Mouse (Mus musculus) liver, embryonic 16.5 days (tissue): ENCODE data around the gene Atg16l2. TPM values are rescaled to one million over a fixed set of nuclear protein-coding genes. Genes with fewer than 3 reads are reported as not detected.

ENCODE experiments used
- ATAC-seq: fragments of 200-750 bp; cut with Nextera tagmentation; 2 replicates; pipeline ENCODE4 v1.8.0; 2017; ENCODE audit warnings: low read depth, mild to moderate bottlenecking, moderate number of reproducible peaks, moderate library complexity
- H3K27ac ChIP-seq: fragments of 300-500 bp; sonication (generic); 2 replicates; pipeline ENCODE4 v1.5.1; 2014; ENCODE audit warnings: mild to moderate bottlenecking, low read length
- H3K27me3 ChIP-seq: fragments of 300-500 bp; sonication (generic); 2 replicates; pipeline ENCODE4 v1.6.1; 2014; ENCODE audit warnings: low read depth, low read length, mixed read lengths; ENCODE audit not compliant: control insufficient read depth, insufficient read depth
- H3K36me3 ChIP-seq: fragments of 300-500 bp; sonication (generic); 2 replicates; pipeline ENCODE4 v1.6.1; 2014; ENCODE audit warnings: mild to moderate bottlenecking; ENCODE audit not compliant: control insufficient read depth, insufficient read depth
- H3K4me1 ChIP-seq: fragments of 300-500 bp; sonication (generic); 2 replicates; pipeline ENCODE4 v1.6.1; 2014; ENCODE audit warnings: low read depth, low read length, mixed read lengths; ENCODE audit not compliant: control insufficient read depth
- H3K4me2 ChIP-seq: fragments of 300-500 bp; sonication (generic); 2 replicates; pipeline ENCODE4 v1.6.1; 2014; ENCODE audit warnings: low read depth, low read length, mixed read lengths
- H3K4me3 ChIP-seq: fragments of 300-500 bp; sonication (generic); 2 replicates; pipeline ENCODE4 v1.5.1; 2014; ENCODE audit warnings: low read depth, mild to moderate bottlenecking, low read length
- H3K9ac ChIP-seq: fragments of 300-500 bp; sonication (generic); 2 replicates; pipeline ENCODE4 v1.6.1; 2014; ENCODE audit warnings: low read depth, low read length
- H3K9me3 ChIP-seq: fragments of 300-500 bp; sonication (generic); replicated peaks from 2 replicates; pipeline ENCODE4 v1.6.1; 2016; ENCODE audit warnings: low read length; ENCODE audit not compliant: control insufficient read depth
- WGBS: fragments of 180-500 bp; shearing (Covaris S2); extraction: QIAGEN DNeasy Blood & Tissue Kit; methylation state at CpG from one replicate; pipeline ENCODE4 v1.1.7; 2014; ENCODE audit not compliant: insufficient replicate concordance; 5-methylcytosine and 5-hydroxymethylcytosine counted together
- polyA plus RNA-seq: library from polyadenylated mRNA; unstranded; fragments of >200 nt; fragmentation: Nextera tagmentation; extraction: Ambion mirVana; gene quantifications from 2 replicates; pipeline ENCODE4 v1.2.1, GENCODE M21; 2015

Gene Atg16l2
- polyA plus RNA-seq, 1 experiment from 2014 or later, result 7.2 TPM

DNA sequence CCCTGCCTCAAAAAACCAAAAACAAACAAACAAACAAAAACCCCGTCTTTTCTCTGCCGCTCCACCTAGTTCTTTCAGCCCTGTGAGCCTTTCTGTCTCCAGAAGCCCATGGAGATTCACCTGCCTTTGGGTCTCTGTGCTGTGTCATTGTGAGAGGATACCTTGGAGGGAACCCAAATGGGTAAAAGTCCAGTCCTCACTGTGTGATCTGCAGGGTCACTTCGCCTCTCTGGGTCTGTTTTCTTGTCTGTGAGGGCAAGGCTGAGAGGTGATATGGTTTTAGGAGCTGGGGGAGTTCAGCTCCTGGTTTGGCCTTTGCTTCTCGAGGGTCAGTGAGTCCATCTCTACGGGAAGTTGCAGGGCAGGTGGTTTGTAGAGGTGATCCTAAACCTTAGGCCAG is 24.0 kb upstream of the Atg16l2 start:
- no peak for ATAC-seq
- no peaks in the 10 kb centered on the region for H3K9me3 ChIP-seq
- no peaks in the 10 kb centered on the region for H3K27me3 ChIP-seq
- 61% methylated on average over 5 of the region's 5 CpGs for WGBS
- no peaks in the 10 kb centered on the region; the same call in 1 of the 2 replicates for H3K36me3 ChIP-seq
- H3K9ac ChIP-seq, result no peak overlapping the region
- H3K4me2 ChIP-seq, result peak overlapping the region; percentile 10; the same call in 1 of the 2 replicates
- H3K4me1 ChIP-seq, result peaks cover 31% of the 10 kb centered on the region
- peak overlapping the region; percentile 33 for H3K27ac ChIP-seq
- H3K4me3 ChIP-seq, result no peak overlapping the region

DNA sequence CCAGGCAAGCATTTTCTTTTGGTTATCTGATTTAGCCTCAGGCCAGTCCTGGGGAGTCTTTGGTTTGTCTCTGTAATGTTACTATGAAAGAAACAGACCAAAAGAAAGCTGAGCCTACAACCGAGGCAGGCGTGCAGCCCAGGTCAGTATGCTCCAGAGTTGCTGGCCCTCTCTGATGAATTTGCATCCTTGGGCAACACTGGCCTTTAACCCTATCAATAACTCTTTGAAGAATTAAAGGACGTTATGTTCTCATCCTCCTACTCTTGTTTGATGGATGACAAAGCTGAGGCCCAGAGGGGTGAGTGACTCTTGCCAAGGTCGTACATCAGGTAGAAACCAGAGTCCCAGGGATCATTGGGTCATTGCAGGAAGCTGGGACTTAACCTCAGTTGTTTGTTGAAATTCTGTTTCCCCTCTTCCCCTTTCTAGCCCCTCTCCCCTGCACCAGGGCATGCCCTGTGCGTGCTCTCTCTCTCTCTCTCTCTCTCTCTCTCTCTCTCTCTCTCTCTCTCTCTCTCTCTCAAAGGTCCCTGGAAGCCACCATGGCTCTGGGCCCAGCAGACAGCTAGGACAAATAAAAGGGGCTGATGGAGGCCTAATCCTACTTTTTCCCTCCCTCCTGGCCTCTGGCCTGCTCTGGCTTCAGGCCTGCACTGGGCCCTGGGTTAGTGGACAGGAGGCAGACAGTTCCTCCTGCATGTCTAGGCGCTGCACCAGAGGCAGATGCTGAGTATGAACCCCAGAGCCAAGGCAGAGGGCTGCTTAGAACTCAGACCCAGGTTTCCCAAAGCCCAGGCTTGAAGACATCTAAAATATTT is 22.3 kb upstream of the Atg16l2 start:
- H3K9me3 ChIP-seq, result no peaks in the 10 kb centered on the region
- ATAC-seq, result peak; percentile 39
- H3K9ac ChIP-seq, result no peak overlapping the region
- peak overlapping the region; percentile 86 for H3K27ac ChIP-seq
- peak overlapping the region; percentile 93 for H3K4me2 ChIP-seq
- H3K4me1 ChIP-seq, result peaks cover 46% of the 10 kb centered on the region
- H3K27me3 ChIP-seq, result no peaks in the 10 kb centered on the region
- no peak overlapping the region; the same call in 1 of the 2 replicates for H3K4me3 ChIP-seq
- no peaks in the 10 kb centered on the region; the same call in 1 of the 2 replicates for H3K36me3 ChIP-seq
- WGBS, result 47% methylated on average over 6 of the region's 6 CpGs

GRCm38 (mm10) chr7:101323141-101323594 is 21.1 kb upstream of the Atg16l2 start:
- H3K27ac ChIP-seq, result peak overlapping the region; percentile 86
- WGBS, result 37% methylated on average over 4 of the region's 4 CpGs
- no peaks in the 10 kb centered on the region for H3K27me3 ChIP-seq
- no peaks in the 10 kb centered on the region; the same call in 1 of the 2 replicates for H3K36me3 ChIP-seq
- H3K9me3 ChIP-seq, result no peaks in the 10 kb centered on the region
- H3K4me1 ChIP-seq, result peaks cover 51% of the 10 kb centered on the region
- H3K4me3 ChIP-seq, result peak overlapping the region; percentile 76
- H3K9ac ChIP-seq, result peak overlapping the region; percentile 48
- H3K4me2 ChIP-seq, result peak overlapping the region; percentile 93
- ATAC-seq, result peak; percentile 52

DNA sequence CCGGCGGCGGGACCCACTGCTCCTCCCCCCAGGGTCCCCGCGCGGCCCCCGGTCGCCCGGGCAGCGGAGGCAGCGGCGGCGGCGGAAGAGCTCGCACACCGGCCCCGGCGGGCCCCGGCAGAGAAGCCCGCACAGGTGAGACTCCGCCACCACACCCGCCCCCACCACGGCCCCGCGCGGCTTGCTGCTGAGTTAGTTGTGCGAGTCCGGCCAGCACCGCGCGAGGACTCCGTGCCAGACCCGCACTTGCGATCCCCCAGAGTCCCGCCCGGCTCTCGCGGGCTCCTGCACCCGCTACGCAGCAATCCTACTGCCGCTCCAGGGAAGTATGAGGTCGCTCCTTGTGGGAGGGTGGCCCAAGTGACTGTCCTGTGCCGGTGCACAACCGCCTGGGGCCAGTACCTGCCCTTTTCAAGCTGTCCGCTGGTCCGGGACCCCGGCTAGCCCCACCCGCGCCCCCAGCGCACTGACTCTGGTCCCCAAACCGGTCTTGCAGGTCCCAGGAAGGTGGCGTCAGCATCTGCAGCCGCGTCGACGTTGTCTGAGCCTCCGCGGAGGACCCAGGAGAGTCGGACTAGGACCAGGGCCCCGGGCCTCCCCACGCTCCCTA is 19.3 kb upstream of the Atg16l2 start:
- ATAC-seq, result no peak
- H3K27ac ChIP-seq, result peak overlapping the region; percentile 80
- peak overlapping the region; percentile 93 for H3K4me2 ChIP-seq
- peak overlapping the region; percentile 77 for H3K9ac ChIP-seq
- no peaks in the 10 kb centered on the region for H3K27me3 ChIP-seq
- H3K9me3 ChIP-seq, result no peaks in the 10 kb centered on the region
- WGBS, result 1% methylated on average over 58 of the region's 61 CpGs
- H3K4me1 ChIP-seq, result peaks cover 66% of the 10 kb centered on the region
- H3K36me3 ChIP-seq, result no peaks in the 10 kb centered on the region; the same call in 1 of the 2 replicates
- H3K4me3 ChIP-seq, result peak overlapping the region; percentile 76

DNA sequence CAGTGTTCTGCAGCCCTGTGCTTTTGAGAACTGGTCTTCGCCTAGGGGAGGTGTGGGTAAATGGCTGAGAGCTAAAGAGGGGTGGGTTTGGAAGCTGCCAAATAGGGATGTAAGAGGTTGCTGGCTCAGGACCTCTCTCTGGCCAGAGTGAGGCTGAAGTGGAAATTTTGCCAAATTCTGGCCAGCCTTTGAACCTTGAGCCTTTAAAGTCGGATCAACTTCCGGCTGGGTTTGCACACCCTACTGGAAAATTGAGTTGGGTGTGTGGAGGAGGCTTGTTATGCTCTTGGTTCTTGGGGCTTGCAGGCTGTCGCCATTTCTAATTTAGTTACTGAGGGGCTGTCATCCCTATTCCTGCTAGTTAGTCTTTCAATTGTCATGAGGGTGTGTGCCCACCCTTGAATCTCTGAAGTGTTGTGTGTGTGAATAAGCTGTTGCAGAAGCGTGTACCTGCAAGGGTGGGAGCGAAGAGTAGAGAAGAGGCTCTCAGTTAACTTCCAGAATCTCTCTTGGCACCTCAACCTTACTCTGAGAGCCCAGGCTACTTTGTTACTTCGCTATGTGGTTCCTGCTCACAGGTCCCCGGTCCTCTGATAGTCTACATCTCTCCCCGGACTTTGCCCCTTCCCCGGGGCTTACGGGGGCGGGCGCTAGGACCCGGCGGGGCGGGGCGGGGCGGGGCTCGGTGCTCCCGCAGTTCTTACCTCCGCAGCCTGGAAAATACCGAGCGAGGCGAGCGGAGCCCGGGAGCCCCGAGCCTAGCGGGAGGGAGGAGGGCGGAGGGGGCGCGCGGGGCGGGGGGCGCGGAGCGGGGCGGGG is 18.6 kb upstream of the Atg16l2 start:
- H3K9me3 ChIP-seq, result no peaks in the 10 kb centered on the region
- peak overlapping the region; percentile 93 for H3K4me2 ChIP-seq
- H3K4me1 ChIP-seq, result peaks cover 72% of the 10 kb centered on the region
- 6% methylated on average over 26 of the region's 37 CpGs for WGBS
- H3K27ac ChIP-seq, result peak overlapping the region; percentile 80
- peak; percentile 55 for ATAC-seq
- no peaks in the 10 kb centered on the region; the same call in 1 of the 2 replicates for H3K36me3 ChIP-seq
- peak overlapping the region; percentile 76 for H3K4me3 ChIP-seq
- no peaks in the 10 kb centered on the region for H3K27me3 ChIP-seq
- H3K9ac ChIP-seq, result peak overlapping the region; percentile 77

- Histone ChIP-seq H3K27me3 (no peaks in the 10 kb centered on the region), H3K9me3 (no peaks in the 10 kb centered on the region), H3K36me3 (no peaks in the 10 kb centered on the region; the same call in 1 of the 2 replicates), H3K4me2 (no peak overlapping the region; the same call in 1 of the 2 replicates), H3K4me3 (no peak overlapping the region), H3K4me1 (peaks cover 79% of the 10 kb centered on the region), H3K27ac (peak overlapping the region; percentile 80), H3K9ac (no peak overlapping the region)
- no peak for ATAC-seq
- WGBS, result 51% methylated on average over 1 of the region's 1 CpGs
These were observed 17.7 kb upstream of the Atg16l2 start for GRCm38 (mm10) chr7:101319796-101320195.

DNA sequence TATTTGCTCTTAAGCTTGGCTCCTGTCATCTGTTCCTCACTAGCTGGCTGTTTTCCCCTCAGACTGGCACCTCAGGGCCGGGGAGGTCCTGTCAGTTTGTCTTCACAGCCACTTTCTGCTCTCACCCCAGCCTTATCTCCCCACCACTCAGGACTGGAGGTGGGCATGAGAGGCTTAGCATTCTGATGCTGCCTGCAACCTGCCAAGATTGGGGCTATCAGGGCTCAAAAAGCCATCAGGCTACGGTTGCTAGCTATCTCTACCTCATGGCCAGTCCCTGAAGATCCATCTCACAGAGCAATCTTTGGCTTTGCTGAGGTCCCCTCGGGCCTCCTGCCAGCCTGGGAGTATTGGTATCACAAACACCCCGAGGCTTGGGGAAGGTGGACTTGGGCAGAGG is 16.8 kb upstream of the Atg16l2 start:
- H3K4me2 ChIP-seq, result peak overlapping the region; percentile 19; the same call in 1 of the 2 replicates
- no peak overlapping the region for H3K9ac ChIP-seq
- peaks cover 77% of the 10 kb centered on the region for H3K4me1 ChIP-seq
- peak; percentile 30 for ATAC-seq
- no peaks in the 10 kb centered on the region for H3K9me3 ChIP-seq
- no peaks in the 10 kb centered on the region for H3K27me3 ChIP-seq
- no peak overlapping the region for H3K4me3 ChIP-seq
- H3K36me3 ChIP-seq, result no peaks in the 10 kb centered on the region; the same call in 1 of the 2 replicates
- peak overlapping the region; percentile 60 for H3K27ac ChIP-seq
- 19% methylated on average over 4 of the region's 4 CpGs for WGBS

GRCm38 (mm10) chr7:101317014-101317413 is 15.0 kb upstream of the Atg16l2 start, which contains the start of gene Stard10:
TSS of gene Stard10 (plus strand) at chr7:101317086.
- peak within 1 kb of the TSS; percentile 81 for H3K27ac ChIP-seq
- H3K4me1 ChIP-seq, result peaks cover 69% of the 10 kb centered on the region
- no peaks in the 10 kb centered on the region for H3K9me3 ChIP-seq
- no peaks in the 10 kb centered on the region for H3K27me3 ChIP-seq
- 36% methylated on average over 3 of the region's 3 CpGs for WGBS
- no peaks in the 10 kb centered on the region for H3K36me3 ChIP-seq
- peak within 1 kb of the TSS; percentile 45 for H3K4me2 ChIP-seq
- H3K9ac ChIP-seq, result peak within 1 kb of the TSS; percentile 25
- no peak for ATAC-seq
- no peak within 1 kb of the TSS for H3K4me3 ChIP-seq
